Mouse (Mus musculus) layer of hippocampus, postnatal 14 days (tissue): ENCODE results near the gene Bsx. TPM values are rescaled to one million over a fixed set of nuclear protein-coding genes. Genes with fewer than 3 reads are reported as not detected.

Experiments
- DNase-seq, 2 experiments: peaks; one replicate each; pipeline ENCODE4 v3.0.0; 2021 to 2022; ENCODE audit warnings: low spot score in 2 of 2, mixed read lengths in 1 of 2
- long read RNA-seq, 2 experiments: library from polyadenylated mRNA; stranded (forward); transcript quantifications; one replicate each; pipeline ENCODE4 v2.0.0; 2021
- total RNA-seq, 2 experiments: library from RNA; stranded (reverse); gene quantifications; 2 replicates each; pipeline ENCODE4 v1.2.3; 2021

The Bsx gene
- not detected for total RNA-seq
- long read RNA-seq, experiment 1 = 0 reads
- long read RNA-seq, experiment 2 = 0 reads

DNA sequence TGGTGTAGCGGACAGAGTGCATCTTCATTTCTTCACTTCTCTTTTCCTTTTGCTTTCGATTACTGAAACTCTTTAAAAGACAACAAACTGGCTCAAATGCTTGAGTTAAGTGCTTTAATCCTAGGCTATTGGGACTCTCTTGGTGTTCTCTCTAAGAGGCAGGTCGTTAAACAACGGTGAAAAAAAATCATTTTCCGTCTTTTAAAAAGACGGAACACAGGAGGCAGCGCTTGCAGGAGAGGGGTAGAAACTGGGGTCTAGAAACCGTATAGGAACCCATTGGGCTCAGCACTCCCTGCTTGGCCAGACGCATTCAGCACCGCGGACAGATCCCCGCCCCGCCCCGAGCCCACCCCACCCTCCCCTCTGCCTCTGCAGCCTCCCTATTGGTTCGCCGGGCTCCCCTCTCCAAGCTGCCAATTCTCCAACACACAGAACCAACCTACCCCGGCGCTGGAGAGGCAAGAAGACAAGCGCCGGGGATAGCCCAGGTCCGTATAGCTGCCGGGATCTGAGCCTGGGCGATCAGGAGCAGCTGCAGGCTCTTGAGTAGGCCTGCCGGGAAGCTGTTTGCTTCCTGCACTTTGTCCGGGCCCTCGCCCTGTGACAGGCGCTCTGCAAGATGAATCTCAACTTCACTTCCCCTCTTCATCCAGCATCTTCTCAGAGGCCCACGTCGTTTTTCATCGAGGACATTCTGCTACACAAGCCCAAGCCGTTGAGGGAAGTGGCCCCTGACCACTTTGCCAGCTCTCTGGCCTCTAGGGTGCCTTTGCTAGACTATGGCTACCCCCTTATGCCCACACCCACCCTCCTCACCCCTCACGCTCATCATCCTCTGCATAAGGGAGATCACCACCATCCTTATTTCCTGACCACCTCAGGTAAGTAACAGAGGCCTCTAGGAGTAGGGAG lies at the start of gene Bsx:
Gene Bsx, plus strand, starts transcription at position 572 of the 915 bp plus-strand sequence.
- DNase-seq = no peak

DNA sequence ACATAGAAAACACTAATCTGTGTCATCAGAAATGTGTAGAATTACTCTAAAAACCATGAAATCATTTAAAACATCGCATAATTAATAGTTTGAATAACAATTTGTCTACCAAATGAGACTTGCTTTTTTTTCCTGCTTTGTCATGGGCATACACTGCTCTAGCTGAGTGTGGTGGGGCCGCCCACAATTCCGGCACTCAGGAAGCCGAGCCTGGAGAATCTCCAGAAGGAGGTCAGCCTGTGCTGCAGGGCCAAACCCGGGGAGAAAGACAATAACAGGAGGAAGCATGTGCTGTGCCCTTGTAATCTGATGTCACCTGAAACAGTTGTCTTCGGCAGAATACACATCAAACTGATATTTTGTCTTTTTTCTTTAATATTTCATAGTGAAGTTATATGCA lies 48.3 kb upstream of the Bsx start:
- no peak for DNase-seq

DNA sequence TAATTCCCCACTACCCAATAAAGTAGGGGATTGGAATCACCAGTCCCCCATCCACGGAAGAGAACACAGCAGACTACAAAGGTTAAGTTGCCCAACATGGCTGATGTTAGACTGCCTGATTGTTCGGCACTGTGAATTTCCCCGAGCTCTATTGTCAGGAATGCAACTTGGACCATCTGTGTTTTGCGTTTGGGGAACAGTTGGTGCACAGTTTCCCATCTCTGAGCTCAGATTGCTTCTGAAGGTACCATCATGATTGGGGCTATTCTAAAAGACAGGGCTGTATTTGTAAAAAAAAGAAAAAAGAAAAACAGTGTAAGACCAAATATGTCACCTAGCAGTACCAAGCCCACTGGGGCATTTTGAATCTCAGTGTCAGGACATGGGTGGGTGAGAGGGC lies 46.6 kb upstream of the Bsx start:
- DNase-seq = peak in 1 of 2 experiments; percentile 56

DNA sequence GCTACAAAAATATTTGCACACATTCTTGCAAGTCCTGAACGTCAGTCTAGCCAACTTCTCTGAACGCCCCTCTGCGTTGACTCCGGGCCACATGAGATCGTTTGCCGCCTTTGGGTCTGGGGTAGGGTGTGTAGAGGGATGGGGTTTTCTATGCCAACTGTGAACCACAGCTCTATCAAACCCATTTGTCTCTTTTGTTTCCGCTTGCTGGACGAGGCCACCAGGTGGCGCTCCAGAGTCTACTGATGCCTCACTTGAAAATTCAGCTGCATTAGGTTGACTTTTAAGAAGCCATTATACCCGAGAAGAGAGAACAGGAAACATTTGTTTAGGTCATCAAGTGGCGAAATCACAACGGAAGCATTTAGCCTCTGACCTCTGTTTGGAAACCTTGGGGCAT lies 39.4 kb upstream of the Bsx start:
- peak; percentile 74 to 83 for DNase-seq

DNA sequence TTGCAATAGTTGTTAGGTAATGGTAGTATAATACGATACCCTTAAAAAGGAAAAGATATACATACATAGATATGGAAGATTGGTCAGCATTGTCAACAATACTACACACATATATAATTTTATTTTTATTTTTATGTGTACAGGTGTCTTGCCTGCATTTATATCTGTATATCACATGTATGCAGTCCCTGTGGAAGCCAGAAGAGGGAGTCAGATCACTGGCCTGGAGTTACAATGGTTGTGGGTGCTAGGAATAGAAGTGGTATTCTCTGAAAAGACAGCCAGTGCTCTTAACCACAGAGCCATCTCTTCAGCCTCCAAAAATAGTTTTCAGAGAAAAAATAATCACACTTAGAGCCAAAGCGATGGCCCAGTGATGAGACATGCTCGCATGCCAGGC lies 37.2 kb upstream of the Bsx start:
- no peak for DNase-seq

DNA sequence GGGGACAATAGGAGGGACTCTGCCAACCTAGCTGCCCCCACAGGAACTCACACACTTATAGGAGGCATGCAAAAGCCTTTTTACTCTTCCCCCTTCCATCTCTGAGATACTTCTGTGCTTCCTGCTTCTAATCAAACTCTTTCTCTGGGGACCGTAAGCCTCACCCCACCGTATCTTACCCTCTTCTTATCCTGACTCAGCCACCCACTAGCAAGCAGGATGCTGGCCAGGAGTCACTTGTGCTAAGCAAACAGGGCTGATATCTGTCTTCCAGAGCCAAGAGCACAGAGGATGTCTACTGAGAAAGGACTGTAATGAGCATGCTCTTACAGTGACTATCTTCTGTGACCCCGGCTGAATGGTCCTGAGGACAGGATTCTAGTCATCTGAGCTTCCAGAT lies 34.3 kb upstream of the Bsx start:
- no peak for DNase-seq

DNA sequence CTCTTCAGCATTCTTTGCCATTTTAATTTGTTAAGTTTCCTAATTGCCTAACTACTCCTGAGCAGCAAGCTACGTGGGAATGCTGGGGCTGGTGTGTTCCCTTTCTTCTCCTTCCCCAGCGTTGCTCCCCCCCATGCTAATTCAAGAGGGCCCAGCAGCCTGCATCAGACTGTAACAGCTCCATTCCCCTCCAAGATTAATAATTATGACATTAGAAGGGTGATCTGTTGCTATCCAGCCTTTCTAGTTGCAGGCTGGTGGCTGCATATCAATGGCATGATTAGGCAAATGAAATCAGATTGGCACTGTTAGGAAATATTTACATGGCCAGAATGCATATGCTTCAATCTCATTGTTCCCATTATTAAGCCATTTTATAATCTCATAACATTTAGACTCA lies 22.4 kb upstream of the Bsx start:
- no peak for DNase-seq

DNA sequence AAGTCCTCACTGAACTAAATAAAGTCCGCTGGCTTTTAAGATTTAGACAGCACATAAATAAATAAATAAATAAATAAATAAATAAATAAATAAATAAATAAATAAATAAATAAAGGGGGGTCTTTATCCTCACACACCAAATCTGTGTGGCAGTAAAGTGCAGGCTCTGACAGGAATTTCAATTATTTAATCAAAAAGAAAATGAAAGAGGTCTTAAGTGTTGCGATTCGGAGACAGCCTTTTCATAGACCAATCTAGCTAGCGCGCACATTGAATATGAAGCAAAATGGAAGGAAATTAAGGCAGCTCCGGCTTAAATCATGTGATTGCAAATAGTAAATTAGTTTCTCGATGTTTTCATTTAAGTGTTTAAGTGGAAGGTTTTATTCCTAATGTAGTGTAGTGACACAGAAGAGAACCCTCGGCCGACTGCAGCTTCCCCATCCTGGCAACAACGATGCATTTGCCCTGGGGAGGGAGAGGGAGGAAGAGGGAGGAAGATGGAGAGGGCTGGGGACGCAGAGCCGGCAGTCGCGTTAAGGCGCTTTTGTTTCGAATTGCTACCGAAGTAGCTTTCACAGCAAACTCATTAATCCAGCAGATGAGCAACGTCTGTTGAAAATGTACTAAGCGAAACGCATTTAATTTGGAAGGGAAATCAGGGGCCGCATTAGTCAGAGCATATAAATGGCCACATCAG lies 15.3 kb upstream of the Bsx start:
- no peak for DNase-seq

DNA sequence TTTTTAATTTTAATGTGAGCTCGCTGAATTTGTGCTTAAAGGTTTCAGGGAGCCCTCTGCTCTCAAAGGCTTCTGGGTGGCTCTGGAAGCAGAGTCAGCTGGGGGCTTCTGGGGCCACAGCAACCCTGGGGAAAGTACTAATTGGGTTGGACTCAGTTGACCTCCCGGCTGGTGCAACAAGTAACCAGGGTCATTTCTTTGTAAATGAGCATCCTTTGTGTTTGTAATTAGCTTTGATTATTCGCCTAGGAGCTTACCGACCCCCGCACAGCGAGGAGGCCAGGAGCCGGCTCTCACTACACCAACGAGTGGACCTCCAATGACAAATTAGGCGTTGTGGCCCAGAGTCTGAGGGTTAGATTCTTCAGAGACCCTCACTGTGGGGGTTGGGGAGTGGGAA lies 14.7 kb upstream of the Bsx start:
- DNase-seq = no peak

DNA sequence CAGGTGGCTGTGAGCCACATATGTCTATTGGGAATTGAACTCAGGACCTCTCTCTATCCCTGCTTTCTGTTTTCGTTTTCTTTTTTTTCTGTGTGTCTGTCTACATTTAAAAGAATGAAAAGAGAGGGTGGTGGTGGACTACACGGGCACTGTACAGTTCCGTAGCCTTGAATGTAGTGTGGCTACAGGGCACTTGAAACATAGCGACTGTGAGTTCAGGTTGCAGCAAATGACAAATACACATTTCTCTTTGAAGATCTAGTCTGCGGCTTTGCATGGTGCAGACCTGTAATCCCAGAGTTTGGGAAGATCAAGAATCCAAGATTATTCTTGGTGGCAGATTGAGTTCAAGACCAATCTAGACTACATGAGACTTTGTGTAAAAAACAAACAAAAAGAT lies 3.6 kb upstream of the Bsx start:
- no peak for DNase-seq

DNA sequence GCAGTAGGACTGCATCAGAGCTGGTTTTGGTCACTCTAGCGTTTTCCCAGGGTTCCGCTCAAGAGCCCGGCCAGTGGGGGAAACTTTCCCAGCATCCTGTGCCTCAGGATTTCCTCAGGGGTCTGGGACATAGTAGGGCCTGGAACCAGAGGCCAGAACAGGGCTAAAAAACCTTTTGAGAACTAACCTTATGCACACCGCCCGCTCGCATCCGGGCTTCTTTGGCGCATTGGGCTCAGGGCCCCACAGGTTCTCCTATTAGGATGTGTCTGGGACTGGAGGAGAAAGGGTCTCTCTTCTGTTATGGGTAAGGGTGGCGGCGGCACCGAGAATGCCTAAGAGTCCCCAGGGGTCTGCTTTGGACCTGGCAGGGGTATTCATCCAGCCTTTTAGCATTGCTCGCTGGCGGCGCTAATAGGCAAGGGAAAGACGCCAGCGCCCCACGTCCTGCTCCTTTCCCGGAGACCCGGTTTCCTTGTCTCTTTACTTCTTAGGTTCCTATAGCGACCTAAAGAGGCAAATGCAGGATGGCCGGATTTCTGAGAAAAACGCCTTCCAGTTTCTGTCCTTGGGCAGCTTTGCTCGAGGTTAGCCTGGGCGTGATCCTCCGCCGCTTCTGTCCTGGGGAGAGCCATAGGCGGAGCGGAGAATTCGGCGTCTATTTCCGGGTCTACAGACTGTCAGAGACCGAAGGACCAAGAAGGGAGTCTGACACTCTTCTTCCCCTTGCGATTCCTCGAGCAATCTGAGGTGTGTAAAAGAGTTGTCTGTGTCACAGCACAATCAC lies 2.4 kb upstream of the Bsx start:
- no peak for DNase-seq

DNA sequence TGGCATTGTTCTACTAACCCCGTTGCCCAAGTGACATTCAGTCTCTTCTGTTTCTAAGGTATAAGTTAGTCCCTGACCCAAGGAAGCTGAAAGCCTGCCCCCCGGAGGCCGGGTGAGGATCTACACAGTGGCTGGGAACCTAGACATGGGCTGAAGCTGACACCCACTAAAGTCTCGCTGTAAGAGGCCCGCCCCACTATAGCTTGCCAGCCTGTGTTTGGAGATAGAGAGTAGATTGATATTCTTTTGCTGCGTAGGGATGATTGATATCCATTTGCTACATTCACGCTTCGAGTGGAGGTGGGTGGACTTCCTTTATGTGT lies 1.8 kb upstream of the Bsx start:
- DNase-seq = no peak

DNA sequence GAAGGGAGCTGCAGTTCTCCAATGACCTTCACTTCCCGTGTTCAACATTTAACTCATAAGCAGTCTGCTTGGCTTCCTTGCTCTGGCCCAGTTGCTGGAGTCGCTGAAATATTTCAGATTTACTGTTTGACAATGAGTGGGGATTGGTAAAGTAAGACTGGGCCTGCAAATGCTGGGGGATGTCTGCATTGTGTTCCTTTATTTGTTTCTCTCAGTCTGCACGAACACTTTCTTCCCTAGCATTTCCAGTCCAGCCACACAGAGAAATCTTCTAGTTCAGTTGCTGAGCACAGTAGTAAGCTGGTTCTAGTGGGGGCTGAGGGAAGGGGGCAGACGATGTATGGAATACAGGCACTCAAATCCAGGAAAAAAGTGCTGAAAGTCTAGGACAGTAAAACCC lies 1.0 kb downstream of the Bsx start:
- no peak for DNase-seq

DNA sequence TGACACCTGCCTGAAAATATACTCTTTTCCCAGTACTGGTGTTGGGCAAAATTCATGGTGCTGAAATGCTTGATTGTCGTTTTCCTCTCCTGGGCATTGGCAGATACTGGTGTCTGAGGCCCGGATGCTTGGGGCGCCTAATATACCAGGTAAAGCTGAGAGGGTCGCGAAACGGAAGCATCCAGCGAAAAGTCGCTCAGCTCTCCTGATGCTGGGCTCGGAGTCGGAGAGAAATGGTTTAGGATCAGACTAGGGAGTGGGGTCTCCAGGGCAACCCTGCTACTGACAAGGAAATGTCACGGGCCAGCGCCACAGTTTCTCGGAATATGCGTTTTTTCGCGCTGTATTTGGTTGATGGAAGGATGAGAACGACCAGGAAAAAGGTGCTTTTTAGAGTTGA lies 1.5 kb downstream of the Bsx start:
- no peak for DNase-seq

DNA sequence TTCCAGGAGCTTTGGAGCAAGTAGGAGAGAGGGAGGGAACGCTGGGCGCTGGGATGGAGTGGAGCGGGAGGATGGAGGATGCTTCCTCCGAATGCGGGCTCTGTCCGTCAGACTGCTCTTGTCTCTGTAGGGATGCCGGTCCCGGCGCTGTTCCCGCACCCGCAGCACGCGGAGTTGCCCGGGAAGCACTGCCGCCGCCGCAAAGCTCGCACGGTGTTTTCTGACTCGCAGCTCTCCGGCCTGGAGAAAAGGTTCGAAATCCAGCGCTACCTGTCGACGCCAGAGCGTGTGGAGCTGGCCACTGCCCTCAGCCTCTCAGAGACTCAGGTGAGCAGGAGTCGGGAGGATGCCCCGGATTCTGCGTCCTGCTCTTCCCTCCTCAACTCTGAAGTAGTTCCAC lies 2.2 kb downstream of the Bsx start:
- no peak for DNase-seq

DNA sequence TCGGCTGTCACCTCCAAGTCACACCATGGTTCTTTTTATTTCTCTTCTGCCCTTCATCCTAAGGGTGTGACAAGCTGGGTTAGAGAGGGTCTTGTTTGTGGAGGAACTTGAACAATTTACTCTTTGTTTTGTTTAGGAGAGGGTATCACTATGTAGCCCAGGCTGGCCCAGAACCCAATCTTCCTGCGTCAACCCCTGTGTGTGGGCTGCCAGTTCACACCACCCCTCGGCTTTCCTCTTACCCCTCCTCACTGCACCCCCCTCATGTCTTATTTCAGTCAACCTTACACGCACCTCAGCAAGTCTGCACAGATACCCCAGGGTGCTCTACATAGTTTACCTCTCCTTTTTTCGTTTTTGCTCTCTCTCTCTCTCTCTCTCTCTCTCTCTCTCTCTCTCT lies 2.8 kb downstream of the Bsx start:
- DNase-seq = no peak

DNA sequence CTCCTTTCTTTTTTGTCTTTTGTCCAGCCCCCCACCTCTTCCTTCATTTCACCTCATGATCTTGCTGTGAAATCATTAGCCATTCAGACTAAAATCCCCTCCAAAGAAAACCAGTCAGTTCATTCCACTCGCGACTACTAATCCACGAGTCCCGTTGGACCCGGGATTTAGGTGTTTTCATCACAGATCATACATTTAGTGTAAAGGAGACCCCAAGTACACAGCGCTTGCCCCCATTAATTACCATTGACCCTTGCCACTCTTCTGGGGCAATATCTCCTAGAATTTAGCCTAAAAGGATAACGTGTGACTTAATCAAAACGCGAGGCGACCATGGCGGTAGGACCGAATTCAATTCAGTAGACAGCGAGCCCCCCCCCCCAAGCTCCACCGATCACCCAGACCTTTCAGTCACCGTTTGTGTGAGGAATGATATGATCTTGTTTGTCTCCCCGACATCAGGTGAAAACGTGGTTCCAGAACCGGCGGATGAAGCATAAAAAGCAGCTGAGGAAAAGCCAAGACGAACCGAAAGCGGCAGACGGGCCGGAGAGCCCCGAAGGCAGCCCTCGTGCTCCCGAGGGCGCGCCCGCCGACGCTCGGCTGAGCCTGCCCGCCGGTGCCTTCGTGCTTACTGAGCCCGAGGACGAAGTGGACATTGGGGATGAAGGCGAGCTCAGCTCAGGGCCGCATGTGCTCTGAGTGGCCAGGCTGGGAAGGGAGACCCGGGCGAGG lies 3.4 kb downstream of the Bsx start:
- no peak for DNase-seq

DNA sequence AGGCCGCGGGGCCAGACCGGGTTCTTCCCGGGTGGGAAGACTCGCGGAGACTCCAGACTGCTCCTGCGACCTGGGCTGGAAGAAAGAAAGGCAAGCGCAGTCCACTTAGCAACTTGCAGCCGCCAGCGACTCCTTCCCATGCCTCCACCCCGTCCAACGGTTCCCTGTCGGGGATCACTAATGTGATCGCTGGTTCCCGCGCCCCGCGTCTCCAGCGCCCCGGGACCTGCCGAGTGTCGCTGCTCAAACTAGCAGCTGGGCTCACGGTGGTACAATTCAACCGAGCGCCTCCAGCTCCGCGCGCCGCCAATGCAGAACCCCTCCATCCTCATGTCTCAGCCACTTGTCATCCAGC lies 3.9 kb downstream of the Bsx start:
- DNase-seq = no peak

DNA sequence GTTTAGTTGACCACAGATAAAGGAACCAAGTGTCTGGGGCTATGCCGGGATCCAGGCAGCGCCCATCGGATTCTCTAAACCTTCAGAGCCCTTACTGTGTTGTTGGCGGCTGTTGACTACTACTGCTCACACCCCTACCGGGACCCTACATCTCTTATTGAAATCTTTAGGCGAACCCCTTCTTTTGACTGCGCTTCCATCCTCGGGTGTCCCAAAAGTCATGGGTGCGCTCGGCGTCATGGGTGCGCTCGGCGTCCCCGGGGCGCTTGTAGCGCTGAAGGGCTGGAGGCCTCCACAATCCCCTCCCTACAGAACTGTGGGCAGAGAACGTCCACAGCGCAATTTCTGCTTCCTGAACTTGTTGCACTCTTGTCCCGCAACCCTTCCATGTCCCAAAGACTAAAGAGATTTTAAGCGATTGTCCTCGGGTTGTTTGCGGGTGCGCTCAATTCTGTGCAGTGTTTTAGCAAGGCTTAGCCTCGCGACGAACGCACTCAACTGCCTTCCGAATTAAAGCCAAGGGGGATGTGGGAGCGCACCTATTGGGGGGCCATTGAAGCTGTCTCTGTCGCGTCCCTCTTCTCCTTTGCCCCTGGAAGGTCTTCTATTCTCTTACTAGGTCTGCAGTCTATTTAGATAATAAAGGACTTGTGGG lies 4.5 kb downstream of the Bsx start:
- no peak for DNase-seq

DNA sequence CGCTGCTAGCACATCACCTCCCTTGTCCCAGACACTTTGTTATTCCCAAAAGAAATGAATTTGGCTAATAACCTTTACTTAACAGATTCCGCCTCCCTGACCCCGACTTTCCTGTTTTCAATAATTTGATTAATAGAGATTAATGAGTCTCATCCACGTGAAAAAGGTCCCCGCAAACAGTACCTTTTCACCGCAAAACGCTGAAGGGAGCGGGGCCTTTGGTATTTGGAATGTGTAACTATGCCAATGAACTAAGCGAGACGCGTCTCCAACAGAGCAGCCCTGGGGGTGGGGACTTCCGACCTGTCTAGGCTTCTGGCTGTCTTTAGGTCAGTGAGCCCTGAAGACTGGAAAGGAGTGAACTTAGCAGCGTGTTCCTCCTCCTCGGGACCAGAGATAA lies 5.1 kb downstream of the Bsx start:
- no peak for DNase-seq

DNA sequence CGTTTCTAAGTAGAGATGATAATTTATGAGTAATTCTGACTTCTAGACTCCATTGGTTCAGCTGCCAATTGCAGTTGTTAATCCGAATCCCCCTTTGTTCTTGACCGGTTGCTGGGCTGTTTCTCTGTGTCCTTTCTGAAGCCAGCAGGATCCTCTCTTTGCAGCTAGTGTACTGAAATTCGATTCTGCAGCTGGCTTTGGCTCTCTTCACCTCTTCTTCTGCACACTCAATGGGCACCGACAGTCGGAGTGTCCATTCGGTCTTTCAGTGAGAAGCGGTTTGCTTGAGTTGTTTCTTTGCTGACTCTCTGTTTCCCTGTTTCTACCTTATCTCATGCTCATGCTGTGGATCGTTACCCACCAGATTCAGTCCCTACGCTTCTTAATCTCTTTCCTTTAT lies 11.7 kb downstream of the Bsx start:
- DNase-seq = no peak
